Mouse (Mus musculus): ENCODE measurements around the gene Ablim1.

Ablim1 gene

GRCm38 (mm10) chr19:57304666-57305065 lies 10.1 kb downstream of the Ablim1 start:
- no peak for DNase-seq (ENCODE audit: low read depth, low spot score)

GRCm38 (mm10) chr19:57301961-57302395 lies 12.7 kb downstream of the Ablim1 start:
- DNase-seq (ENCODE audit: low read depth, low spot score): no peak

GRCm38 (mm10) chr19:57298006-57298405 lies 16.7 kb downstream of the Ablim1 start:
- no peak for DNase-seq (ENCODE audit: low read depth, low spot score)

GRCm38 (mm10) chr19:57297447-57297846 lies 17.3 kb downstream of the Ablim1 start:
- no peak for DNase-seq (ENCODE audit: low read depth, low spot score)

- DNase-seq (ENCODE audit: low read depth, low spot score): no peak
Measured at GRCm38 (mm10) chr19:57296539-57296938, 18.2 kb downstream of the Ablim1 start.

GRCm38 (mm10) chr19:57295521-57295920 lies 19.2 kb downstream of the Ablim1 start:
- no peak for DNase-seq (ENCODE audit: low read depth, low spot score)

GRCm38 (mm10) chr19:57294356-57294755 lies 20.4 kb downstream of the Ablim1 start:
- no peak for DNase-seq (ENCODE audit: low read depth, low spot score)

GRCm38 (mm10) chr19:57293737-57294136 lies 21.0 kb downstream of the Ablim1 start:
- DNase-seq (ENCODE audit: low read depth, low spot score): peak; percentile 47

- DNase-seq (ENCODE audit: low read depth, low spot score): no peak
Measured at GRCm38 (mm10) chr19:57283310-57283709, 31.4 kb downstream of the Ablim1 start.

- DNase-seq (ENCODE audit: low read depth, low spot score): no peak
Measured at GRCm38 (mm10) chr19:57282642-57283041, 32.1 kb downstream of the Ablim1 start.

- no peak for DNase-seq (ENCODE audit: low read depth, low spot score)
Measured at GRCm38 (mm10) chr19:57279666-57280065, 35.1 kb downstream of the Ablim1 start.

GRCm38 (mm10) chr19:57278263-57278662 lies 36.5 kb downstream of the Ablim1 start:
- DNase-seq (ENCODE audit: low read depth, low spot score): no peak

GRCm38 (mm10) chr19:57277010-57277409 lies 37.7 kb downstream of the Ablim1 start:
- no peak for DNase-seq (ENCODE audit: low read depth, low spot score)

- DNase-seq (ENCODE audit: low read depth, low spot score): peak; percentile 17
Measured at GRCm38 (mm10) chr19:57275166-57275953, 39.4 kb downstream of the Ablim1 start.

- no peak for DNase-seq (ENCODE audit: low read depth, low spot score)
Measured at GRCm38 (mm10) chr19:57274717-57275116, 40.0 kb downstream of the Ablim1 start.

- DNase-seq (ENCODE audit: low read depth, low spot score): no peak
Measured at GRCm38 (mm10) chr19:57274286-57274685, 40.4 kb downstream of the Ablim1 start.

GRCm38 (mm10) chr19:57272824-57273613 lies 41.7 kb downstream of the Ablim1 start:
- DNase-seq (ENCODE audit: low read depth, low spot score): peak; percentile 75

- DNase-seq (ENCODE audit: low read depth, low spot score): no peak
Measured at GRCm38 (mm10) chr19:57271757-57272156, 43.0 kb downstream of the Ablim1 start.

- DNase-seq (ENCODE audit: low read depth, low spot score): no peak
Measured at GRCm38 (mm10) chr19:57270711-57271110, 44.0 kb downstream of the Ablim1 start.

- no peak for DNase-seq (ENCODE audit: low read depth, low spot score)
Measured at GRCm38 (mm10) chr19:57269791-57270190, 44.9 kb downstream of the Ablim1 start.

GRCm38 (mm10) chr19:57267531-57267930 lies 47.2 kb downstream of the Ablim1 start:
- DNase-seq (ENCODE audit: low read depth, low spot score): no peak

- DNase-seq (ENCODE audit: low read depth, low spot score): peak; percentile 27
Measured at GRCm38 (mm10) chr19:57266374-57267085, 48.2 kb downstream of the Ablim1 start.
